Mouse (Mus musculus) left cerebral cortex, adult 11 months (tissue): ENCODE measurements at regions not wholly inside any gene's neighbourhood (a gene's known extent, or its start where the extent isn't known, plus 50 kb on each side); places are given as distances from the start of the nearest gene placed in this dataset.
"Not testable (repeated sequence)": the region's sequence is repeated elsewhere in the genome, so short reads cannot be mapped to it uniquely, and the experiment has no call there.

Experiments used
- DNase-seq: peaks from one replicate; pipeline ENCODE4 v3.0.0; 2022; ENCODE audit warnings: low spot score

DNA sequence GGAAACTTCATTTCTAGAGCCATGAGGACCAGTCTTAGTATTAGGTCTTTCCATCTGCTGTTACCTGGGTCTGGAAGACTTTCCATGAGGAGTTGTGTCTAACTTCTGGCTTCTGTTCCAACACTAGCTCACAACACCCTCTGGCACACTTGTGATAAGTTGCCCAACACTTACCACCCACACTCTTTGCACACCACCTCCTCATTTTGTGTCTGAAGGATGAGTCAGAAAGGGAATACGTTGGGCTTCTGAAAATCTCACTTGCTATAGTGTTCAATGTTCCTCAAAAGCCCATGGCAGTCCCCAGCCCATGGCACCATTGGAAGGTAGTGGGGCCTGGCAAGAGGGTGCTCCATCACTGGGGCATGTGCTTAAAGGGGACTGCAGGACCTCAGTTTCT is 161.5 kb downstream of the Cartpt start:
- no peak for DNase-seq

GRCm38 (mm10) chr13:99737271-99737670 is 163.6 kb downstream of the Cartpt start:
- no peak for DNase-seq

GRCm38 (mm10) chr13:99729145-99729544 is 171.7 kb downstream of the Cartpt start:
- DNase-seq: no peak

DNA sequence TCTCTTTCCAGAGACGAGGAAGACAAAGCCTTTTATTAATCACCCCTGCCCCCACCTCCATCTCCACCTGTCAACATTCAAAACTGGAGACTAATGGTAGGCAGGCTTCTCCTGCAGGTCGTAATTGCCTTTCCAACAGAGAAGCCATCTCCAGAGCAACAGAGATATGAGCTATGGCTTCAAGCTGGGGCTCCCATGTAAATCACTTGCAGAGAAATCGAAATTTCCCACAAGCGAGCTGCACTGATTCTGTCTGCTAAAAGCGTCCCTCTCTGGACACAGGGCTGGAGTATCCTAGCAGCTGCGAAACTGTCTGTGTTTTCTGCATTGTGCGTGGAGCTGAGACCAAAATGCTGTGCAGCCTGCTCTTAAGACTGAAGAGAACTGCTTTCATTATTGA is 176.6 kb downstream of the Cartpt start:
- no peak for DNase-seq

DNA sequence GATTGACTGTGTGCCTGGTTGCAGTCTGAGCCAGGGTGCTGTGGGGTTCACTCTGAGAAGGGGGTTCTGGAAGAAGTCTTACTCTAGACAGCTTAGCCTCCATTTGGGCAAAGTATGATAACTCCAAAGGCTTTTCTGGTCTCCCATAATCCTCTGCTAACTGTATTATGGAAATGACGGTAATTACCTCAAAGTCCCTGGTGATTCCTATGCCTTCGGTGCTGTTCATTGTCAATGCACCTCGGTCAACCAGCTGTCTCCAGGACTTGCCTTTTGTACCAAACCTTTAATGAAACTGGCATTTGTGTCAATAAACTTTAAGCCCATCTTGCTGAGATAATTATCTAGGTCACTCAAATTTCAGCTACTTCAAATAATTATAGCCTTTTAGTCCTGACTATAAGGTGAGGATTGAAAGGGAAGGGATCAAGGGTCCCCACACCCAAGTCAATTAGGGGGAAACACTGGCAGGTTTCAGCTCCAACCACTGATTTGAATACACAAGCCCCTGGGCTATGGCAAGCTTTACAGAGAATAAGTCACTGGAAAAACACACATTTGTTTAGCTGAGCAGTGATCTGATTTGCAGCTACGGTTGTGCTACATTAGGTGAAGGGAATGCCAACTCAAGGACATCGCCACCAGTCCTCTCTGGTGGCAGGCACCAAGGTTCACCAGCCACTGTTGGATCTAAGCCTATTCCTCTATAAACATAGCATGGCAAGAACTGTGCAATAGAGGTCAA is 177.5 kb downstream of the Cartpt start:
- DNase-seq: no peak

DNA sequence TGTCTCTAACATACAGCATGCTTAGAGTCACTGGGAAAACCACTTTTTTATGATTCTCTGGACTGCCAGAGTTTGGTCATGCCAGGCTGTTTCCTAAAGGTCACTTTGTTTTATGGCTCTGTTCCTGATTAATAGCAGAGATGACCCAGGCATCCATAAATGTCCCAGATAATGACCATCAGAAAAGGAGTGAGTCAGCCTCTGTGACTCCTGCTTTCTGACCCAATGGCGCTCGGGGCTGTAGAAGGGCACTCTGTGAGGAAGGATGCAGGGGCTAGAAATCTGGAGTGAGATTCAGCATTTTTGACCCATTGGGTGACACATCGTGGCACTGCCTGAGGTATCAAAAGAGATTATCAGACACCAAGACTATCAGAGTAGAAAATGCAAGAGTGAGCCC is 180.3 kb downstream of the Cartpt start:
- DNase-seq: no peak

GRCm38 (mm10) chr13:99696559-99696890 is 180.2 kb upstream of the Map1b start:
- DNase-seq: no peak

DNA sequence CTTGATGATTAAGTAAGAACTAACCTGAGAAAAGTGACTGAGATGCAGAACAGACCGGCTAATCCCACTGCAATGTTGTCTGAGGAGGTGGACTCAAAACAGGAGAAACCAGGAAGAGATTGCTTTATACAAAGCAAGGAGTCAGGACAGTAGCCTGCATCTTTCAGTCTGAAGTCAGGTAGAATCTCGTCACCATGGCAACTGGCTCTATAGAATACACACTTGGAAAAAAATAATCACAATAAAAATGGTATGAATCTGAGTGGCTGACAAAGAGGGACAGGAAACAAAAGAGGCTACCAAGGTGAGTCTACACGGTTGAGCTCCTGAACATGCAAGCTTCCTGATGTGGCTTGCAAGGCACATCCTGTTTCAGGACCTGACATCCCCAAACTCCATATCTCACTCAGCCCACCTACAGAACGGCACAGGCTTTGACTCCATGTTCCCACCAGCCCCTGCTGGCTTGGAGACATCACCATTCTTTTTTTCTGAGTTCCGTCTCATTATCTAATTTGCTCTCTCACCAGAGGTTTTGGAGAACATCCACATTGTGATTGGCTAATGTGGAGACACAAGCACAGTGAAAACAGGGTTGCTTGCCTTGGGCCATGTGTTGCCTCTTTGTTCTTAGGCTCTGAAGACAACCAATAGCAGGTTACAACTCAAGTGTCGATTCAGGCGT is 179.7 kb upstream of the Map1b start:
- no peak for DNase-seq

- no peak for DNase-seq
These were observed 163.6 kb upstream of the Map1b start for GRCm38 (mm10) chr13:99679934-99680333.

DNA sequence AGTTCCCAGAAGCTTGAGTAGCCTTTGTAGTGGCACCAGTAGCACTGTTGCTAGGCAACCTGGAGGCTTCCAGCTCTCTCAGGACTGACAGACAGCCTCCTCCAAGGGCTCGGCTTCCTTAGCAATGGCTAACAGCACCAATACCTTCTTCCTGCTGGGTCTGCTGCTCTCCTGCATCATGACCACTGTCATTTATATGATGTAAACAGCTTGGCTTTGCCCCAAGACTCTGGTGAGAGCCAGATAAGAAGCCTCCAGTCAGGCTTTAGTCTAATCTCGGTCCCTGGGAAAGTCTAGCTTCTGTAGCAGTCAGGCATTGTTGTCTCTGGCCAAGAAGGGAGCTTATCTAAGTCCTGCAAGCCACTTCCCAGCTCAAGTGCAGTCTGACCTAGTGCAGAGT is 163.1 kb upstream of the Map1b start:
- no peak for DNase-seq

GRCm38 (mm10) chr13:99676393-99676792 is 160.1 kb upstream of the Map1b start:
- DNase-seq: no peak

DNA sequence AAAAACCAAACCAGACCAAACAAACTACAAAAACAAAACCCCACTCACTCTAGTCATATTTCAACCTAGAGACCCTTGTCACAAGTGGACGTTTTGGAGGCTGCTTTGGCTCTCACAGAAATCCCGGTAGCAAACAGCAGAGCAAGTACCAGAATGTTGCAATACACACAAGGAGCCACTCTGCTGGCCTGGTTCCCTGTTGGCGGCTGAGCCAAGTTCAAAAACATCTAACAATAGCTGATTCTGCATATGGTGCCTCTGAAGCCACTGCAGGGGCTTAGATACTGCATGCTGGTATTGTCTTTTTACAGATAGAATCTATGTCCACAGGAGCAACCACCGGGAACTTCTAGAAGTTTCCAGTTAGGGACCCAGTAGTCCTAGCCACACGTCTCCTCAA is 159.6 kb upstream of the Map1b start:
- DNase-seq: peak; percentile 15

DNA sequence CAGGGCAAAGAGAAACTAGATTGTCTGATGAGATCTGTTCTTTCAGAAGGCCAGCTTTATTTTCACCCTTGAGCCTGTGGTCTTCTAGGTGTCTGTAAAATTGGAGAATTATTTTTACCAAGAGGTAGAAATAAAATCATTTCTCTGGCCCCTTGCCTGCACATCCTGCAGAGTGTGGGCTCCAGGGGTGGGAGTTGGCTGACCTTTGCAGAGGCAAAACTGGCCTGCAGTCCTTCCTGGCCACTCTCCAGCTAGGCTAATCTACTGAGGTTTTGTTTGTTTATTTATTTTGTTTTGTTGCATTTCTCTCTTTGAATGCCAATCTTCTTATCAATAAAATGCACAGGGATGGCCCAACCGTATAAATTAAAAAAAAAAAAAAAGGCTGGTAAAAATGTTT is 156.4 kb upstream of the Map1b start:
- no peak for DNase-seq

- DNase-seq: no peak
These were observed 155.4 kb upstream of the Map1b start for GRCm38 (mm10) chr13:99671747-99672146.

- DNase-seq: no peak
These were observed 153.7 kb upstream of the Map1b start for GRCm38 (mm10) chr13:99669987-99670534.

DNA sequence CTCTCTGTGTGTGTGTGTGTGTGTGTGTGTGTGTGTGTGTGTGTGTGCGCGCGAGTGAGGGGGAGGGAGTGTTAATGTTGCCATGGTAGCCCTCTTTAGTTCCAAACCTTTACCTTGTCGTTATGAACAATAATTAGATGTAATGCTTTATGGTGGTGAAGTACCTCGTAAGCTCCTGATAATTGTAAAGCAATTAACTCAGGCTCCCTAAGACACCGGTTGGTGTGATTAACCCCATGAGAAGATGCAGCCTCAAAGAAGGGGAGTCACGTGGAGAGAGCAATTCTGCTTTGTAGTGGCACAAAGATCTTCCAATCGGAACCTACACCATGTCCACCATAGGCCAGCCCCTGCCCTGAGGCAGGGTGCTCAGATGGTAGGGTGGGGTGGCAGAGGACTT is 152.3 kb upstream of the Map1b start:
- DNase-seq: no peak

DNA sequence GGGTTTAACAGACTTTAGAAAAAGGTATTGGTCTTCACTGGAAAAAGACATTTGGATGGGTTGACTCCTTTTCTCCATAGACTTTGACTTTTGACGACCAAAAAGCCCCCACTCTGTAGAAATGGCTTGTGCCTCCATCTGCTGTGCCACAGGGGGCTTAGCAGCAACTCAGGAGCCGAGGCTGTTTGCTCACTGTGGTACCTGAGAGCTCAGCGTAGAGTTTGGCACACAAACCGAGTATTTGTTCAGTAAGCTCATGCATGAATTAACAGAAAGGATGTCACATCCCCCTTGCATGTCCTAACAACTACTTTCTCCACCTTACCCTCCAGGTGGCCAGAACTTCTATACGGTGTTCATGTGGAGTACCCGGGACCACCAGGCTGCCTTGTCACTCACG is 149.7 kb upstream of the Map1b start:
- no peak for DNase-seq

DNA sequence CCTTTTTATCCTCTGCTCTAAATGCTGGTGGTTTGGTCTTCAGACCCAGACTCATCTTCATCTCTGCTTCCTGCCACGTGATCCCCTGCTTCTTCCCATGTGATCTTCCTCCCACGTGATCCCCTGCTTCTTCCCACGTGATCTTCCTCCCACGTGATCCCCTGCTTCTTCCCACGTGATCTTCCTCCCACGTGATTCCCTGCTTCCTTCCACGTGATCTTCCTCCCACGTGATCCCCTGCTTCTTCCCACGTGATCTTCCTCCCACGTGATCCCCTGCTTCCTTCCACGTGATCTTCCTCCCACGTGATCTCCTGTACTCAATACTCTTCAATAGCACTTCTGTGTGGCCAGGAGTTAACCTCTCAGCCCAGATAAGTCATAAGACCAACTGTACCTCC is 147.1 kb upstream of the Map1b start:
- DNase-seq: not testable (repeated sequence)

GRCm38 (mm10) chr13:99647661-99648204 is 131.4 kb upstream of the Map1b start:
- DNase-seq: no peak

GRCm38 (mm10) chr13:99644771-99645170 is 128.4 kb upstream of the Map1b start:
- peak; percentile 36 for DNase-seq

- no peak for DNase-seq
These were observed 126.5 kb upstream of the Map1b start for GRCm38 (mm10) chr13:99642811-99643210.

DNA sequence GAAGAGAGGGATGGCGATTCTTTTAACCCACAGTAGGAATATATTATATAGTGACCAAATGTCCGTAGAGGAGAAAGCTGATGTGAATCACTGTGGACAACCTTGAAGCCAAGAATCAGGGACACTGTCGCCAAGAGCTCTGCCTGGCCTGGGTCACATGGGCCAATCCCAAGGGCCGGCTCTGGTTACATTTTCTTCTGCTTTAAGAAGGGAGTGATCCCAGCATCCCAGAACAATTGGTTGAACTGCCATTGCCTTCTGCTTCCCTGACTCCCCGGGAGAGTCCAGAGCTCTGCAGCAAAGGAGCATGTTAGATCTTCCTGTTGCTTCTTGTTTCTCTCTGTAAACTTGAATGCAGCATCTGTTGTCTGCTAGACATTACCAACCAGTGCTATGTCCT is 126.0 kb upstream of the Map1b start:
- DNase-seq: no peak

GRCm38 (mm10) chr13:99641386-99642165 is 125.2 kb upstream of the Map1b start:
- DNase-seq: no peak
